Mouse (Mus musculus) kidney, adult 2 months (tissue): ENCODE measurements around the gene Atp6v0d1.

Source experiments
- CTCF ChIP-seq: fragments of 200-500 bp; conservative IDR thresholded peaks from 2 replicates; pipeline ENCODE4 v1.5.1; 2011; ENCODE audit warnings: low read depth, mild to moderate bottlenecking, control low read depth, low read length, moderate library complexity, mixed read lengths; ENCODE audit not compliant: insufficient read depth, insufficient read length
- POLR2A ChIP-seq: fragments of 200-500 bp; IDR thresholded peaks from one replicate; pipeline ENCODE4 v1.6.1; 2011; ENCODE audit warnings: low read depth, low read length, control low read depth

DNA sequence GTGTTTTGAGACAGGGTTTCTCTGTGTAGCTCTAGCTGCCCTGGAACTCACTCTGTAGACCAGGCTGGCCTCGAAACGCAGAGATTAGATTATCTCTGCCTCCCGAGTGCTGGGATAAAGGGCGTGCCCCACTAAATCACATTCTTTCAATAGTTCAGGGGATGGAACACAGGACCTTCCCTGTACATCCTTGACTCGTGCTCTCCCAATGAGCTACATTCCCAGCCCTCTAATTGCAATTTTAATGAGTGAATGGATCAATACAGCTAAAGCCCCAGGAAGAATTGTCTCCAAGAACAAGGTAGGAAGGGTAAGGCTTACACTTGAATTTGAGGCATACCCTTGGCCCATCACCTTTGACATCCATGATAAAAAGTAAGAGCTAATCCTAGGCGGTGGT lies 32.9 kb upstream of the Atp6v0d1 start:
- TF ChIP-seq CTCF (no peak), POLR2A (no peak)
